Mouse (Mus musculus) heart, embryonic 13.5 days (tissue): ENCODE data around the gene Rnf227. TPM values are rescaled to one million over a fixed set of nuclear protein-coding genes. Genes with fewer than 3 reads are reported as not detected.
A peak's percentile ranks its signal among the peaks of the same experiment; 100 is the strongest.

Source experiments
- ATAC-seq: fragments of 200-750 bp; cut with Nextera tagmentation; 2 replicates; pipeline ENCODE4 v1.8.0; 2017; ENCODE audit warnings: moderate TSS enrichment; ENCODE audit not compliant: insufficient number of reproducible peaks, low FRiP score, low TSS enrichment; ENCODE audit errors: extremely low read depth
- H3K27ac ChIP-seq: fragments of 300-500 bp; sonication (generic); replicated peaks from 2 replicates; pipeline ENCODE4 v1.5.1; 2015; ENCODE audit warnings: moderate library complexity, mild to moderate bottlenecking, inconsistent platforms
- H3K27me3 ChIP-seq: fragments of 300-500 bp; sonication (generic); replicated peaks from 2 replicates; pipeline ENCODE4 v1.6.1; 2015; ENCODE audit warnings: mild to moderate bottlenecking, inconsistent platforms
- H3K36me3 ChIP-seq: fragments of 300-500 bp; sonication (generic); 2 replicates; pipeline ENCODE4 v1.6.1; 2015; ENCODE audit warnings: mild to moderate bottlenecking, inconsistent platforms
- H3K4me1 ChIP-seq: fragments of 300-500 bp; sonication (generic); 2 replicates; pipeline ENCODE4 v1.6.1; 2015; ENCODE audit warnings: inconsistent platforms
- H3K4me2 ChIP-seq: fragments of 300-500 bp; sonication (generic); 2 replicates; pipeline ENCODE4 v1.6.1; 2015; ENCODE audit warnings: inconsistent platforms, mild to moderate bottlenecking, moderate library complexity
- H3K4me3 ChIP-seq: fragments of 300-500 bp; sonication (generic); 2 replicates; pipeline ENCODE4 v1.5.1; 2015; ENCODE audit warnings: moderate library complexity, mild to moderate bottlenecking, inconsistent platforms
- H3K9ac ChIP-seq: fragments of 300-500 bp; sonication (generic); 2 replicates; pipeline ENCODE4 v1.6.1; 2015; ENCODE audit warnings: inconsistent platforms, mild to moderate bottlenecking, moderate library complexity
- H3K9me3 ChIP-seq: fragments of 300-500 bp; sonication (generic); 2 replicates; pipeline ENCODE4 v1.6.1; 2016; ENCODE audit warnings: inconsistent platforms
- WGBS: fragments of 180-500 bp; shearing (Covaris S2); methylation state at CpG from one replicate; pipeline ENCODE4 v1.1.7; 2015; ENCODE audit warnings: mixed read lengths; 5-methylcytosine and 5-hydroxymethylcytosine counted together
- polyA plus RNA-seq: library from polyadenylated mRNA; unstranded; fragments of >200 nt; fragmentation: Nextera tagmentation; extraction: Ambion mirVana; gene quantifications from 2 replicates; pipeline ENCODE4 v1.2.1, GENCODE M21; 2015

The Rnf227 gene
- polyA plus RNA-seq, 1 experiment from 2014 or later = 6.2 TPM

DNA sequence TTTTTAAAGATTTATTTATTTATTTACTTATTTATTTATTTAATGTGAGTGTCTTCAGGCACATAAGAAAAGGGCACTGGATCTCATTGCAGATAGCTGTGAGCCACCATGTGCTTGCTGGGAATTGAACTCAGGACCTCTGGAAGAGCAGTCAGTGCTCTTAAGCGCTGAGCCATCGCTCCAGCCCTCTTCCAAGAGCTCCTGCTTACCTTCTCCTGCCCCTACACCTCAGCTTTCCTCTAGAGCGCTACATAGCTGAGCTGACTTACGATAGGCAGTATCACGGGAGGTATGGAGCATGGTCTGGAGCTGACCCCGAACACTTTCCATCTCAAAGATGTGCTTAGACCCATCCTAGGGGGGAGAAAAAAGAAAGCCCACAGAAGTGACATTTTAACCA, 18.7 kb upstream of the Rnf227 start:
- peaks cover 39% of the 10 kb centered on the region for H3K4me1 ChIP-seq
- peak overlapping the region; percentile 94 for H3K4me2 ChIP-seq
- H3K9ac ChIP-seq = peak overlapping the region; percentile 95
- no peak overlapping the region for H3K4me3 ChIP-seq
- no peaks in the 10 kb centered on the region for H3K9me3 ChIP-seq
- no peak for ATAC-seq
- H3K27ac ChIP-seq = no peak overlapping the region
- peaks cover 45% of the 10 kb centered on the region for H3K36me3 ChIP-seq
- 93% methylated on average over 6 of the region's 6 CpGs for WGBS
- peaks cover 2% of the 10 kb centered on the region for H3K27me3 ChIP-seq

DNA sequence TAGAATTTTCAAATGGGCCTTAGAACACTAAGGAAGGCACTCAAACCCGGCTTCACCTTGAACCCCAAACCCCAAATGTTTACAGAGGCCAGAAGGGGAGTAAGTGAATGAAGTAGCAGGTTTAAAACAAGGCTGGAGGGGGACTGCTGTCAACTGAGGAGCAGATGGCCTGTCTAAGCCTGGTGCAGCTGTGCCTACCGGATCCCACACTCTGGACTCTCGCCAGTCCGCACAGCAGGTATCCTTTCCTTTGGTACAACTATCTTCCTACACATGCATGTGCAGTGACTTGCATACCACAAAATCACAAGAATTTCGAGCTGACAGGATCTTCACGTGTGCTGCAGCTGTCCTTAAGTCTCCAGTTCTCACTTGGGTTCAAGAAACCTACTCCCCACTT, 18.3 kb upstream of the Rnf227 start:
- H3K9ac ChIP-seq = peak overlapping the region; percentile 95
- H3K4me1 ChIP-seq = peaks cover 43% of the 10 kb centered on the region
- H3K36me3 ChIP-seq = peaks cover 41% of the 10 kb centered on the region
- WGBS = 73% methylated on average over 6 of the region's 6 CpGs
- no peak overlapping the region for H3K27ac ChIP-seq
- H3K27me3 ChIP-seq = peaks cover 6% of the 10 kb centered on the region
- ATAC-seq = no peak
- no peaks in the 10 kb centered on the region for H3K9me3 ChIP-seq
- peak overlapping the region; percentile 94 for H3K4me2 ChIP-seq
- H3K4me3 ChIP-seq = peak overlapping the region; percentile 65; the same call in 1 of the 2 replicates

DNA sequence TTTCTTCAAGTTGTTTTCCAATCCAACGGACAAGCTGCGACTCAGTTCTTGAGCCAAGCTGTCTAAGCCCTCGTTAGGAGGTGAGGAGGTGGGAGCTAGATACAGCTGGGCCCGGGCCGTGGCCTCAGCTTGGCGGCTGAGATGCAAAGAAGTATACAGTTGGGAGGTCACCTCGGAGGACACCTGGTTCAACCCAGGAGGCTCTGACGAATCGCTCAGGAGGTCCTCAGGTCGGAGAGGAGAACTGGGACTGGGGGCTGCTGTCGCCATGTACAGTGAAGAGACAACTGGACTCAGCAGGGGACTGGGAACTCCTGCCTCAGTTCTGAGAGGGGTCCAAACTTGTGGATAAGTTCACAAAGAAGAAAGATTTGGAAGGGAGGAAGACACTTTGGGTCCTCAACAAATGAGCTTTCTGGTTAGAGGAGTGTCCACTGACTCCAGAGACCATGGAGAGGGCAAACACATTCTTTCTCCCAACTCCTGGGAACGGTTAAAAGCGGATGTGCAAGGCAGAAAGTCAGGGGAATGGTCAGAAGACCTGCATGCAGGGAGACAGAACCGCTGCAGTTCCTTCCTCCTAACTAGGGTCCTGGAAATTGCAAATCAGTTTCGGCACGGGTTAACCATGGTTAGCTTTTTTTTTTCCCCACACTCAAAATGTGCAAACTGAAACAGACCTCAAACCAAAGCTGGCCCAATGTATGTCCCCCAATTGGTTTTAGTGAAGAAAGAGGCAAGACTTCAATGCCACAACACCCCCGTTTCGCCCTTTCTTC, 17.4 kb upstream of the Rnf227 start:
- 19% methylated on average over 18 of the region's 18 CpGs for WGBS
- Histone ChIP-seq H3K4me1 (peaks cover 47% of the 10 kb centered on the region), H3K36me3 (peaks cover 33% of the 10 kb centered on the region), H3K27ac (peak overlapping the region; percentile 83), H3K4me3 (peak overlapping the region; percentile 65), H3K9ac (peak overlapping the region; percentile 95), H3K27me3 (peaks cover 15% of the 10 kb centered on the region), H3K9me3 (no peaks in the 10 kb centered on the region), H3K4me2 (peak overlapping the region; percentile 94)
- ATAC-seq = no peak

DNA sequence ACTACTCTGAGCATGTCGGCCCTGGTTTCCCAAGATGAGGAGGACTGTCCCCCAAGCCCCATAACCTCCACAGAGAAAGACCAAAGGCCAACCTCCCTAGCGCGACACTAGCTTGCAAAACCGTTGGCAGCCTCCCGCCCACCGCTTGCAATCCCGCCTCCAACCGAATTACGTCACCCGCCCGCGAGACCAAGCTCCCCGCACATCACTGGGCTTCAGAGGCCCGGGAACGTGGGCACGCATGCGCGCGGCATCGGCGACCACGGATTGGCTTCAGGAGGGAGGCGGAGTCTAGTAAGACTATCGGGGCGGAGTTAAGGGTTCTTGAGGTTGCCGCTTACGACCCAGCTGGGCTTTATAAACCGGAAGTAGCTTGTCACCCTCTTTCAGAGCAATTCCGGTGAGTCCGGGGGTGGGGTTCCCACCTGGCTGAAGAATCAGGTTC, 16.6 kb upstream of the Rnf227 start, which contains the start of the genes Cntrob and Trappc1:
TSS of gene Cntrob (minus strand) at position 109 of the 445 bp plus-strand sequence.
TSS of gene Trappc1 (plus strand) at position 314 of the 445 bp plus-strand sequence.
- H3K27ac ChIP-seq = peak within 1 kb of the TSS; percentile 83
- H3K9ac ChIP-seq = peak within 1 kb of the TSS; percentile 95
- no peaks in the 10 kb centered on the region for H3K9me3 ChIP-seq
- WGBS = under 1% methylated on average over 30 of the region's 30 CpGs
- H3K4me3 ChIP-seq = peak within 1 kb of the TSS; percentile 65
- peak; percentile 91 for ATAC-seq
- H3K36me3 ChIP-seq = peaks cover 24% of the 10 kb centered on the region
- H3K27me3 ChIP-seq = peaks cover 23% of the 10 kb centered on the region
- peak within 1 kb of the TSS; percentile 94 for H3K4me2 ChIP-seq
- H3K4me1 ChIP-seq = peaks cover 47% of the 10 kb centered on the region

DNA sequence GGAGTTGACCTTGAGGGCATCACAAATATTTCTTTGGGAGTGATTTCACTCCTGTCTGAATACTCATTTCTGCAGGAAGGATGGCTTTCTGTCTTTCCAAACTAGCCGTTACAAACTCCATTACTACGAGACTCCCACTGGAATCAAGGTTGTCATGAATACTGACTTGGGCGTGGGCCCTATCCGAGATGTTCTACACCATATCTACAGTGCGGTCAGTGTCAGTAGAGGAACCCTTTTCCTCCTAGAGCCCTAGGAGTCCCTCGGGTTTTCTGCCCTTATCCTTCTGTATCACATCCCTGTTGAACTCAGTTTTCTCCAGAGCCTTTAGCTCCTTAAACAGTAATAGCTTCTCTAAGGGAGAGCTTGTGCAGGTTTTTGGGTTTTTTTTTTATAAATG, 15.5 kb upstream of the Rnf227 start:
- Histone ChIP-seq H3K4me3 (peak overlapping the region; percentile 65), H3K4me2 (peak overlapping the region; percentile 94), H3K9ac (peak overlapping the region; percentile 86), H3K9me3 (no peaks in the 10 kb centered on the region), H3K27me3 (peaks cover 32% of the 10 kb centered on the region), H3K4me1 (peaks cover 47% of the 10 kb centered on the region), H3K27ac (no peak overlapping the region), H3K36me3 (peaks cover 14% of the 10 kb centered on the region)
- WGBS = 76% methylated on average over 6 of the region's 6 CpGs
- no peak for ATAC-seq

DNA sequence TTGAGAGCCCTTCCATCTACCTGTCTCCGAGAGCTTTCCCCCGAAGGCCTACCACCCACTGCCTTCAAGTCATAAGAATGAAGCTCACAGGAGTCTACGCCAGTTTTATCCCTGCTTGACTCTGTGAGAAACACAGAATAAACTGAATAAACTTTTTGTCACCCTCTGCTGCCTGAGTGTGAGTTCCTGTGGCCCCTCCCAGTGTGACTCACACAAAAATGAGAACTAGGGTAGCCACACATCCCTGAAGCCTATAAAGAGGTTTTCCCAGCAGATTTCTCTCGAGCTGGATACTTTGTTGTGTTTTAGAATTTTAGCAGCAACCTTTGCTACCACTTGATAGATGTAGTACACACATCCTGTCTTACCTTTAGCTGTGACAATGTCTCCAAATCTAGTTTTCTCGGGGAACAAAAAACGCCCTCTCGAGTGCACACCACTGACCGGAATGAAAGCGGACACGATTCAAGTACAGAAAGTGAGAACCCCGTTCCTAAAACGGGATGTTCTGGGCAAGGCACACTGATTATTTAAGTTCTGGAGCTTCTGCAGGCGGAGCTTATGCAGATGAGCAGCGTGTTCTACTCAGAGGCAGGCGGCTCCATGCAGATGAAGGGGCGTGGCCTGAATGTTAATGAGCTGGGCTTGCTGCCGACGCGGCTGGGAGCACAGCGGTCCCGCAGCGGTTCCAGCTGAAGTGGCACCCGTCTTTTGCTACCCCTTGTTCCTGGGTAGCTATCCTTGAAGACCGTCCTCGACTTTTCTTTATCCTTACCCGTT, 14.4 kb upstream of the Rnf227 start, which contains the start of gene Kcnab3:
TSS of gene Kcnab3 (plus strand) at position 631 of the 780 bp plus-strand sequence.
- H3K9me3 ChIP-seq = no peaks in the 10 kb centered on the region
- ATAC-seq = peak; percentile 66
- 10% methylated on average over 26 of the region's 26 CpGs for WGBS

DNA sequence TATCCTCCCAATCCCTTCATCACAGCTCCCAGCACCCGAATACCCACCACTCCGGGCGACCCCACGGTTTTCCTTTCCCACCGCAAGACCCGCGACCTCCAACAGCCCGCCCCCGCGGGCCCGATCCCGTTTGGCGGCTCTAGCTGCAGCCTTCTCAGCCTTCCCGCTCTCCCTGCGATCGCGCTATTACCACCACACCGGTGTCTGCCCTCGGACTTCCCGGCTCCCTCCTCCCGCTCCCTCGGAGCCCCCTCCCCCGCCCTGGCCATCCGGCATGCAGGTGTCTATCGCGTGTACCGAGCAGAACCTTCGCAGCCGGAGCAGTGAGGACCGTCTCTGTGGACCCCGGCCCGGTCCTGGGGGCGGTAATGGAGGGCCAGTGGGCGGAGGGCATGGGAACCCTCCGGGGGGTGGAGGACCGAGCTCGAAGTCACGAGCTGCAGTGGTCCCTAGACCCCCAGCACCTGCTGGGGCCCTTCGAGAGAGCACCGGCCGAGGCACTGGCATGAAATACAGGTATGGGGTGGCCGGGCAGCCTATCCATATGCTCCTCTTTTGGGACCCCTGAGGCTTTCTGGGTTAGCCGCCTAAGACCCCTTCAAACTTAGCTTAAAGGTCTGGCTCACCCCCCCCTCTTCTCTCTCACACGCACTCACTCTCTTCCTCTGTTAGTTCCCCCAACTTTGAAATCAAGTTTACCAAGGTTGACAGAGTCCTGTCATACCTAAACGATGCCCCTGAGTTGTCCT, 13.7 kb upstream of the Rnf227 start:
- WGBS = 1% methylated on average over 45 of the region's 45 CpGs
- no peaks in the 10 kb centered on the region for H3K36me3 ChIP-seq
- peak overlapping the region; percentile 83 for H3K9ac ChIP-seq
- peak overlapping the region; percentile 96 for H3K4me2 ChIP-seq
- H3K4me3 ChIP-seq = peak overlapping the region; percentile 64
- no peak overlapping the region for H3K27ac ChIP-seq
- peaks cover 37% of the 10 kb centered on the region for H3K27me3 ChIP-seq
- H3K9me3 ChIP-seq = no peaks in the 10 kb centered on the region
- H3K4me1 ChIP-seq = peaks cover 54% of the 10 kb centered on the region
- no peak; the same call in 1 of the 2 replicates for ATAC-seq

More for the DNA sequence above, 14.4 kb upstream of the Rnf227 start, which contains the start of gene Kcnab3:
- peak within 1 kb of the TSS; percentile 96 for H3K4me2 ChIP-seq
- peak within 1 kb of the TSS; percentile 83 for H3K9ac ChIP-seq
- peaks cover 37% of the 10 kb centered on the region for H3K27me3 ChIP-seq
- H3K4me1 ChIP-seq = peaks cover 47% of the 10 kb centered on the region
- H3K4me3 ChIP-seq = peak within 1 kb of the TSS; percentile 64
- peaks cover 5% of the 10 kb centered on the region for H3K36me3 ChIP-seq
- no peak within 1 kb of the TSS for H3K27ac ChIP-seq

DNA sequence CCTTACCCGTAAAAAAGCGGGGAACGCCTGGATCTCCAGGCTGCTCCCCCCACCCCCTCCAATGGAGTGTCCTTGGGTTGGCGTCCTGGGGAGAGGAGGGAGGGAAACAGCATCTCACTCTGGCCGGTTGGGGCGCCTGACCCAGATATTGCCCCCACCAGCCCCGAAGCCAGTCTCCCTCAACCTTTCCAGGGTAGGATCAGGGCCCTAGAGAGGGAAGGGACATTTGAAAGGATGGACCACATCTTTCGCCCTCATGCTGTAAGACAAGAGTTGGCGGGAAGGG, 13.2 kb upstream of the Rnf227 start:
- WGBS = 11% methylated on average over 9 of the region's 9 CpGs

DNA sequence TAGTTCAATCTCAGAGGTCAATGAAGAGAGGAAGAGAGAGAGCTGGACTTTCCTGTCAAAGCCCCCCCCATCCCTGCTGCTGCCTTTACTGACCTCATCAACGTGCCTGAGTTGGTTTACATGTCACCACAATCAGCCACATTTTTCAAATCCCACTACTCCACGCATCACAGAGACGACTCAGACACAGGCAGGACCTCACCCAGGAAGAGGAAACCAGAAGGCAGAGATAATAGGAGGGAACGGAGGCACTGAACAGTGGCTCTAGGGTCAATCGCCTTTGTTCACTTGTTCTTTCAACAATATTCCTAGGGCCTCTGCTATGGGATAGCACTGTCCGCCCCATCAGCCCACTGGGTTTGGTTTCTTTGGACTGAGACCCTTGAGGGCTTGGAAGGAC, 12.6 kb upstream of the Rnf227 start:
- H3K36me3 ChIP-seq = no peaks in the 10 kb centered on the region
- peaks cover 37% of the 10 kb centered on the region for H3K27me3 ChIP-seq
- H3K4me1 ChIP-seq = peaks cover 52% of the 10 kb centered on the region
- no peak overlapping the region; the same call in 1 of the 2 replicates for H3K9ac ChIP-seq
- H3K4me3 ChIP-seq = no peak overlapping the region
- H3K4me2 ChIP-seq = no peak overlapping the region
- no peak overlapping the region for H3K27ac ChIP-seq
- H3K9me3 ChIP-seq = no peaks in the 10 kb centered on the region
- WGBS = 43% methylated on average over 6 of the region's 6 CpGs
- no peak for ATAC-seq

More for the DNA sequence above, 13.2 kb upstream of the Rnf227 start:
- Histone ChIP-seq H3K27ac (no peak overlapping the region), H3K4me2 (peak overlapping the region; percentile 96), H3K36me3 (no peaks in the 10 kb centered on the region), H3K4me3 (peak overlapping the region; percentile 64), H3K9me3 (no peaks in the 10 kb centered on the region), H3K27me3 (peaks cover 37% of the 10 kb centered on the region), H3K4me1 (peaks cover 52% of the 10 kb centered on the region), H3K9ac (no peak overlapping the region)
- ATAC-seq = no peak

DNA sequence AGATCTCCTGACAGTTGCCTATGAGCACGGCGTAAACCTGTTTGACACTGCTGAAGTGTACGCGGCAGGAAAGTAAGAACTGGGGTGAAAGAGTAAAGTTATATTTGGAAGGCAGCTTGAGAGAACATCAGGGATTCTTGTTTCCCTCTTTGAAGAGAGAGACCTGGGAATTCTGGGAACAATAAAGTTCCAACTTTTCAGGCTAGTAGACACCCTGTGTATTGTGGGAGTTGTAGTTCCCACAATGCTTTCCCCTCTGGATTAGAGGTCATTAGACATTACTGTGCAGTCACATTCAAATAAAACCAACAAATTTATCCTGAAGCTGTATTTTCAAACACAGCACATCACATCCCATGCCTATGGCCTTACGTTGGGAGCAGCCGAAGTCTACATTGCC, 11.7 kb upstream of the Rnf227 start:
- WGBS = 83% methylated on average over 6 of the region's 6 CpGs
- Histone ChIP-seq H3K9me3 (no peaks in the 10 kb centered on the region), H3K27me3 (peaks cover 37% of the 10 kb centered on the region), H3K27ac (no peak overlapping the region), H3K36me3 (no peaks in the 10 kb centered on the region), H3K4me3 (no peak overlapping the region), H3K4me1 (peaks cover 47% of the 10 kb centered on the region), H3K9ac (no peak overlapping the region), H3K4me2 (no peak overlapping the region)
- ATAC-seq = no peak

DNA sequence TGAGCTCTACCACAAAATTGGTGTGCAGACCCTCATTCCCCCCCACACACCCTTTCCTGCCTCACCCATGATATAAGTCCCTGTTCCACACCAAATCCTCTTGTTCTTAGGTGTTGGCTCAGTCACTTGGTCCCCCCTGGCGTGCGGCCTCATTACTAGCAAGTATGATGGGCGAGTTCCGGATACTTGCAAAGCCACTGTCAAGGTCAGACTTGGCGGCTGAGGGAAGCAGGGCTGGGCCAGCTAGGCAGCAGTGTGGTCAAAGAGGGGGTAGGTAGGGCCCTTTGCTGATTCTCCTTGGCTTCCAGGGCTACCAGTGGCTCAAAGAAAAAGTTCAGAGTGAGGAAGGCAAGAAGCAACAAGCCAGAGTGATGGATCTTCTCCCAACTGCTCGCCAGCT, 9.1 kb upstream of the Rnf227 start:
- H3K9ac ChIP-seq = peak overlapping the region; percentile 83
- H3K36me3 ChIP-seq = no peaks in the 10 kb centered on the region
- 94% methylated on average over 6 of the region's 6 CpGs for WGBS
- H3K4me2 ChIP-seq = peak overlapping the region; percentile 78
- no peaks in the 10 kb centered on the region for H3K9me3 ChIP-seq
- no peak for ATAC-seq
- peaks cover 29% of the 10 kb centered on the region for H3K4me1 ChIP-seq
- no peak overlapping the region for H3K27ac ChIP-seq
- H3K4me3 ChIP-seq = peak overlapping the region; percentile 62
- H3K27me3 ChIP-seq = peaks cover 37% of the 10 kb centered on the region
